Mouse (Mus musculus) ovary, postnatal 36 days (tissue): ENCODE results near the gene Acp6.

Source experiments
- DNase-seq: peaks from one replicate; pipeline ENCODE4 v3.0.0; 2022; ENCODE audit warnings: low spot score, mixed read lengths

The Acp6 gene

GRCm38 (mm10) chr3:97196571-97196970 lies 38.0 kb downstream of the Acp6 start:
- DNase-seq = no peak

GRCm38 (mm10) chr3:97199261-97199660 lies 40.7 kb downstream of the Acp6 start:
- no peak for DNase-seq

GRCm38 (mm10) chr3:97201943-97202342 lies 43.4 kb downstream of the Acp6 start:
- peak; percentile 41 for DNase-seq

GRCm38 (mm10) chr3:97203880-97204279 lies 45.3 kb downstream of the Acp6 start:
- no peak for DNase-seq

DNA sequence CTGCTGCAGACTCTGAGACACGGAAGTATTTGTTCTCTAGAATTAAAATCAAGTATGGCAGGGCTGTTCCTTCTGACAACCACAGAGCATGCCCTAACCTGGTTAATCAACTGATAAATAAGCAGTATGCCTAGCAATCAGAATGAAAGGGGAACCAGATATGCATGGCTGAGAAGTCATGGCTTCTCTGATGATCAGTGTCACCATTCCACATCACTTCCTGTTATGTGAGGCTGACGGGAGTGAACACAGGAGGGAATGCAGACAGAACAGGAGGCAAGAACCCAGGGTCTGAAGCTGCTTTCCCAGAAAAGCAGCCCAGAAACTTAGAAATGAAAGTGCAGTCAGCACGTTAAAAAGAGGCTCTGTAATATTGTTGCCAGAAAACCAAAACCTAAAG lies 47.9 kb downstream of the Acp6 start:
- DNase-seq = no peak

DNA sequence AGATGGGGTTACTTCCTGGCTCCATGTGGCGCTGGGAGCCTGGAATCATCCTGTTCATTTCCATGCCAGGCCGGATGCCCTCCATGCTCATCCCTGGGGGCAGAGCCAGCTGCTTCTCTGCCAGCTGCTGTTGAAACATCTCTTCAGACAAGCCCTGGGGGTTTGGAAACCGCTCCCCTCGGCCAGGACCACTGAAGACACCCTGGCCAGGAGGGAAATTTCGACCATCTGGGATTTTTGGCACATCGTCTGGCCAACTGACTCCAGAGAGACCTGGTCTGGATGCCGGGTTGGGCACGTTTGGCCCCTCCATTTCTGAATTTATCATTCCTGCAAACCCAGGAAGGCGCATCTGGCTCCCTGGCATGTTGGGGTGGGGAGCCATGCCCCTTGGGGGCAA lies 50.8 kb downstream of the Acp6 start:
- DNase-seq = no peak

DNA sequence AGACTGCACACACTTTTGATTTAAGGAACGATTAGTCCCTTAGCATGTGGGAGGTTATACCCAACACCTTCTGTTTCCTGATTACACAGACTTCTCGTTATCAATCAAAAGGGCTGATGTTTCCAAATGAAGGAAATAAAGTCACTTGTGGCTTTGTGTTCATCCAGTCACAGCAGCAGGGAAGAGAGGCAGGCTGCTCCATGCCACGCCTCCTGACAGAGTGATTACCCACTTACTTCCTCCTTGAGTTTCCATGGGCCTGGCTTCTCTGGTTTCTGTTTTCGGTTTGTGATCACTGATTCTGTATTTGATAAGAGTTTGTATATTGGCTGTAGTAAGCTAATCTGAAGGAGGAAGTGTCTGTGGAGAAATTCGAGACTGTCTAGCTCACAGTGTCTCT lies 52.6 kb downstream of the Acp6 start:
- DNase-seq = no peak

DNA sequence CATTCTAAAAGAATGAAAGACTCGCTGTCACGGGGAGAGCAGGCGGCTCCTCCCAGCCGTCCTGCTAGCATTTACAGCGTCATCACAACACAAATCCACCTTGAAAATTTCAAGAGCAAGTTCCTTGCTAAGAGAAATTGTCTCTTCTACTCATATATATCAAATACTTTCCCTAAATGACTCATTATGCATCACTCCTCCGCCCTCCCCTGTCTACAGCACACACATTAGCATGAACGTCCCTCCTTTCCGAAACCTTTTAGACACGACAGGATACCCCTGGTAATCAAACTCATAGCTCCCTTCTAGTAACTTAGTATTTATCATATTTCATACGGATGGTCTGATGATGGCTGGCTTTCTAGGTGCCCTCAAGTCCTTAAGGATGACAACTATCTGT lies 55.3 kb downstream of the Acp6 start:
- DNase-seq = no peak

DNA sequence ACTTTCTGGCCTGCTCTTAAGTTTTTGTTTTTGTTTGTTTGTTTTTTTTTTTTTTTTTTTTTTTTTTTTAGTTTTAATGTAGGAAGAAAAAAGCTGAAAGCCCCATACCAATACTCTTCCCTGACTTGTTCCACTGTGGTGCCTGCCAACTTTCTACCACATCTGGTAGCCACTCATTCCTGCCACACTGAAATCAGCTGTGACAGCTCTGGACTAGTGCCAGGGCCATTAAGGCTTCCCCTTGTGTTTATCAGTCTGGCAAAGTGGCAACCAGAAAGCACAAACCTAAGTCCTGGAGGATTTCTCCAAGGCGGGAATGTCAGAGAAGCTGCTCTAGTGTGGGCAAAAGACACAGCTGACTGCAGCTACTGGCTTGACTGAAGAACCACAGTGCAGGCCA lies 55.9 kb downstream of the Acp6 start:
- DNase-seq = no peak

GRCm38 (mm10) chr3:97215526-97215925 lies 56.9 kb downstream of the Acp6 start:
- no peak for DNase-seq

DNA sequence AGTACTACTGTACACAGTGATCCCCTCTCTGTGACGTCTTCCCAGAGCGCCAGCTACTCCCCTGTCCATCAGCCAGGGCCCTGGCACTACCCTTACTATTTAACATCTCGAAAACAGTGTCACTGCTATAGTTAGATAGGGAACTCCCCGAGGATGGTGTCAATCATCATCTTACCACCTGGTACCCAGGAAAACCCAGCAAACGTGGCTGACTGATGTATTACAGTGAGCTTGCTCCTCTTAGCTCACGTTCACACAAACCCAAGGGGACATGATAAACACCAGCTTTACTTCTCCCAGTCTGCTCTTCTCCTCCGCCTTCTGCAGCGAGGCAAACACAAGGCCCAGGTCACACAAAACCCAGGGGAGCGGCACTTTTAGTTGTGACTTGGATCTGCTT lies 64.7 kb downstream of the Acp6 start:
- no peak for DNase-seq

GRCm38 (mm10) chr3:97225231-97225630 lies 66.7 kb downstream of the Acp6 start:
- no peak for DNase-seq

GRCm38 (mm10) chr3:97226719-97227118 lies 68.1 kb downstream of the Acp6 start:
- DNase-seq = no peak
